Mouse (Mus musculus) liver, embryonic 14.5 days (tissue): ENCODE data around the gene Xpo4.

Source experiments
- CTCF ChIP-seq: IDR thresholded peaks from 2 replicates; pipeline ENCODE4 v1.5.1; 2016; ENCODE audit warnings: antibody characterized with exemption, low read depth, control low read depth
- EP300 ChIP-seq: IDR thresholded peaks from 2 replicates; pipeline ENCODE4 v1.6.1; 2016; ENCODE audit warnings: antibody characterized with exemption, low read depth

GRCm38 (mm10) chr14:57542231-57542630 is 123.0 kb downstream of the Xpo4 start:
- no peak for TF ChIP-seq CTCF
- TF ChIP-seq EP300 = no peak
